Mouse (Mus musculus) limb, embryonic 12.5 days (tissue): ENCODE measurements around the gene Ttc6. TPM values are rescaled to one million over a fixed set of nuclear protein-coding genes. Genes with fewer than 3 reads are reported as not detected.

ENCODE experiments used
- ATAC-seq: fragments of 200-750 bp; cut with Nextera tagmentation; 2 replicates; pipeline ENCODE4 v1.8.0; 2017; ENCODE audit warnings: low read depth, moderate TSS enrichment; ENCODE audit not compliant: insufficient number of reproducible peaks, insufficient read depth, low FRiP score, low TSS enrichment
- H3K27ac ChIP-seq: fragments of 300-500 bp; sonication (generic); 2 replicates; pipeline ENCODE4 v1.5.1; 2016; ENCODE audit warnings: mild to moderate bottlenecking, moderate library complexity
- H3K27me3 ChIP-seq: fragments of 300-500 bp; sonication (generic); 2 replicates; pipeline ENCODE4 v1.6.1; 2016; ENCODE audit warnings: mild to moderate bottlenecking, moderate library complexity
- H3K36me3 ChIP-seq: fragments of 300-500 bp; sonication (generic); 2 replicates; pipeline ENCODE4 v1.6.1; 2016; ENCODE audit warnings: mild to moderate bottlenecking, moderate library complexity
- H3K4me1 ChIP-seq: fragments of 300-500 bp; sonication (generic); replicated peaks from 2 replicates; pipeline ENCODE4 v1.6.1; 2016
- H3K4me2 ChIP-seq: fragments of 300-500 bp; sonication (generic); 2 replicates; pipeline ENCODE4 v1.6.1; 2016; ENCODE audit warnings: mild to moderate bottlenecking, moderate library complexity
- H3K4me3 ChIP-seq: fragments of 300-500 bp; sonication (generic); replicated peaks from 2 replicates; pipeline ENCODE4 v1.5.1; 2016; ENCODE audit warnings: mild to moderate bottlenecking
- H3K9ac ChIP-seq: fragments of 300-500 bp; sonication (generic); replicated peaks from 2 replicates; pipeline ENCODE4 v1.6.1; 2016; ENCODE audit warnings: mild to moderate bottlenecking, moderate library complexity
- H3K9me3 ChIP-seq: fragments of 300-500 bp; sonication (generic); 2 replicates; pipeline ENCODE4 v1.6.1; 2016; ENCODE audit warnings: mild to moderate bottlenecking, moderate library complexity
- WGBS: fragments of 180-500 bp; shearing (Covaris S2); methylation state at CpG from one replicate; pipeline ENCODE4 v1.1.7; 2016; 5-methylcytosine and 5-hydroxymethylcytosine counted together
- polyA plus RNA-seq: library from polyadenylated mRNA; unstranded; fragments of >200 nt; fragmentation: Nextera tagmentation; extraction: Ambion mirVana; gene quantifications from 2 replicates; pipeline ENCODE4 v1.2.1, GENCODE M21; 2016

The Ttc6 gene
- polyA plus RNA-seq, 1 experiment from 2014 or later, result 0.13 TPM

- H3K4me3 ChIP-seq, result no peak overlapping the region
- no peaks in the 10 kb centered on the region for H3K36me3 ChIP-seq
- no peak overlapping the region for H3K9ac ChIP-seq
- no peak overlapping the region for H3K27ac ChIP-seq
- 4% methylated on average over 9 of the region's 9 CpGs for WGBS
- H3K27me3 ChIP-seq, result peaks cover 96% of the 10 kb centered on the region
- H3K4me1 ChIP-seq, result peaks cover 18% of the 10 kb centered on the region
- H3K9me3 ChIP-seq, result no peaks in the 10 kb centered on the region
- ATAC-seq, result no peak
- no peak overlapping the region for H3K4me2 ChIP-seq
These were observed 16.0 kb upstream of the Ttc6 start for GRCm38 (mm10) chr12:57547890-57548289.

GRCm38 (mm10) chr12:57548352-57548980 lies 15.4 kb upstream of the Ttc6 start:
- Histone ChIP-seq H3K36me3 (no peaks in the 10 kb centered on the region), H3K9ac (no peak overlapping the region), H3K4me3 (no peak overlapping the region), H3K27ac (no peak overlapping the region), H3K4me1 (peaks cover 16% of the 10 kb centered on the region; the same call in 1 of the 2 replicates), H3K27me3 (peaks cover 96% of the 10 kb centered on the region), H3K9me3 (no peaks in the 10 kb centered on the region), H3K4me2 (no peak overlapping the region)
- ATAC-seq, result no peak
- 1% methylated on average over 20 of the region's 20 CpGs for WGBS

- Histone ChIP-seq H3K27ac (no peak overlapping the region), H3K9ac (no peak overlapping the region), H3K9me3 (no peaks in the 10 kb centered on the region), H3K27me3 (peaks cover 97% of the 10 kb centered on the region), H3K4me1 (peaks cover 16% of the 10 kb centered on the region; the same call in 1 of the 2 replicates), H3K4me3 (no peak overlapping the region), H3K4me2 (no peak overlapping the region), H3K36me3 (no peaks in the 10 kb centered on the region)
- ATAC-seq, result no peak
- WGBS, result 2% methylated on average over 25 of the region's 25 CpGs
These were observed 14.8 kb upstream of the Ttc6 start for GRCm38 (mm10) chr12:57548981-57549666.

- no peak overlapping the region for H3K4me2 ChIP-seq
- WGBS, result 1% methylated on average over 15 of the region's 15 CpGs
- no peaks in the 10 kb centered on the region for H3K36me3 ChIP-seq
- no peak overlapping the region for H3K9ac ChIP-seq
- H3K9me3 ChIP-seq, result no peaks in the 10 kb centered on the region
- no peak overlapping the region for H3K4me3 ChIP-seq
- H3K27me3 ChIP-seq, result peaks cover 98% of the 10 kb centered on the region
- peaks cover 16% of the 10 kb centered on the region; the same call in 1 of the 2 replicates for H3K4me1 ChIP-seq
- no peak overlapping the region for H3K27ac ChIP-seq
- no peak for ATAC-seq
These were observed 14.2 kb upstream of the Ttc6 start for GRCm38 (mm10) chr12:57549667-57550160.

- 1% methylated on average over 31 of the region's 31 CpGs for WGBS
- no peak overlapping the region for H3K4me3 ChIP-seq
These were observed 13.6 kb upstream of the Ttc6 start for GRCm38 (mm10) chr12:57550181-57550808.

GRCm38 (mm10) chr12:57550881-57551280 lies 13.0 kb upstream of the Ttc6 start:
- Histone ChIP-seq H3K27me3 (peaks cover 99% of the 10 kb centered on the region), H3K9me3 (no peaks in the 10 kb centered on the region), H3K4me2 (no peak overlapping the region), H3K9ac (no peak overlapping the region), H3K27ac (no peak overlapping the region), H3K4me1 (peaks cover 11% of the 10 kb centered on the region; the same call in 1 of the 2 replicates), H3K36me3 (no peaks in the 10 kb centered on the region), H3K4me3 (no peak overlapping the region)
- WGBS, result 2% methylated on average over 8 of the region's 8 CpGs
- ATAC-seq, result no peak

More at GRCm38 (mm10) chr12:57550181-57550808, 13.6 kb upstream of the Ttc6 start:
- H3K27me3 ChIP-seq, result peaks cover 98% of the 10 kb centered on the region
- ATAC-seq, result no peak
- no peak overlapping the region for H3K4me2 ChIP-seq
- H3K27ac ChIP-seq, result no peak overlapping the region
- no peaks in the 10 kb centered on the region for H3K36me3 ChIP-seq
- no peaks in the 10 kb centered on the region for H3K9me3 ChIP-seq
- H3K4me1 ChIP-seq, result peaks cover 14% of the 10 kb centered on the region; the same call in 1 of the 2 replicates
- no peak overlapping the region for H3K9ac ChIP-seq

GRCm38 (mm10) chr12:57552286-57552685 lies 11.6 kb upstream of the Ttc6 start:
- peaks cover 91% of the 10 kb centered on the region for H3K27me3 ChIP-seq
- H3K9ac ChIP-seq, result no peak overlapping the region
- no peak for ATAC-seq
- WGBS, result 11% methylated on average over 3 of the region's 3 CpGs
- H3K4me2 ChIP-seq, result no peak overlapping the region
- 0 out of 2 replicates have a peak, but pooled peaks cover 3% of the 10 kb centered on the region for H3K4me1 ChIP-seq
- no peak overlapping the region for H3K27ac ChIP-seq
- no peaks in the 10 kb centered on the region for H3K9me3 ChIP-seq
- no peak overlapping the region for H3K4me3 ChIP-seq
- H3K36me3 ChIP-seq, result no peaks in the 10 kb centered on the region

- no peaks in the 10 kb centered on the region for H3K9me3 ChIP-seq
- peaks cover 73% of the 10 kb centered on the region for H3K27me3 ChIP-seq
- ATAC-seq, result no peak
- H3K9ac ChIP-seq, result no peak overlapping the region
- H3K36me3 ChIP-seq, result no peaks in the 10 kb centered on the region
- no peak overlapping the region for H3K4me2 ChIP-seq
- no peak overlapping the region for H3K27ac ChIP-seq
- H3K4me1 ChIP-seq, result 0 out of 2 replicates have a peak, but pooled peaks cover 3% of the 10 kb centered on the region
- 23% methylated on average over 3 of the region's 3 CpGs for WGBS
- no peak overlapping the region for H3K4me3 ChIP-seq
These were observed 9.8 kb upstream of the Ttc6 start for GRCm38 (mm10) chr12:57554091-57554490.

- Histone ChIP-seq H3K4me1 (peaks cover 3% of the 10 kb centered on the region; the same call in 1 of the 2 replicates), H3K4me2 (no peak overlapping the region), H3K9ac (no peak overlapping the region), H3K36me3 (no peaks in the 10 kb centered on the region), H3K27ac (no peak overlapping the region), H3K27me3 (peaks cover 46% of the 10 kb centered on the region), H3K4me3 (no peak overlapping the region), H3K9me3 (no peaks in the 10 kb centered on the region)
- 28% methylated on average over 9 of the region's 9 CpGs for WGBS
- ATAC-seq, result no peak
These were observed 7.9 kb downstream of the Ttc6 start for GRCm38 (mm10) chr12:57571773-57572172.

- H3K4me2 ChIP-seq, result no peak overlapping the region
- no peak overlapping the region for H3K27ac ChIP-seq
- H3K27me3 ChIP-seq, result peaks cover 51% of the 10 kb centered on the region
- no peak overlapping the region for H3K4me3 ChIP-seq
- peaks cover 3% of the 10 kb centered on the region; the same call in 1 of the 2 replicates for H3K4me1 ChIP-seq
- H3K9me3 ChIP-seq, result 0 out of 2 replicates have a peak, but pooled peaks cover 1% of the 10 kb centered on the region
- no peak for ATAC-seq
- H3K36me3 ChIP-seq, result no peaks in the 10 kb centered on the region
- H3K9ac ChIP-seq, result no peak overlapping the region
These were observed 8.5 kb downstream of the Ttc6 start for GRCm38 (mm10) chr12:57572415-57572814.
